Mouse (Mus musculus) adipocyte (in vitro differentiated cells): ENCODE results near the gene Abcc6.

ENCODE experiments used
- DNase-seq: peaks from one replicate; pipeline ENCODE4 v3.0.0-alpha.2; 2016; ENCODE audit warnings: low spot score

Abcc6 gene

DNA sequence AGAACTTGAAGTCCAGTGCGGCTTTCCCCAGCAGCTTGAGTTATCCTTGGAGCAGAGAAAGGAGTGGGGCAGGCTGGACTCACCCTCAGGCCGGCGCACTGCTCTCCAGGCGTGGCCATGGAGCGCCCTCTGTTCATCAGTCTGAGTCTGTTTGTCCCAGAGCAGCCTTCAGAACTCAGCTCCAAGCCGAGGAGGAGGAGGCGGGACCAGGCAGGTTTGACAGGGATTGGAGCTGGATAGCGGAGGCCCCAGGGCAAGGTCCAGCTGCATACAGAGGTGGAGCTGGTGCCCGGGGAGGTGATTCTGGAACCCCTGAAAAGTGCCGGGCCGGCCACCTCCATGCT, at the start of gene Abcc6:
Abcc6 (minus strand) TSS at position 158 of the 344 bp plus-strand sequence.
- no peak for DNase-seq

DNA sequence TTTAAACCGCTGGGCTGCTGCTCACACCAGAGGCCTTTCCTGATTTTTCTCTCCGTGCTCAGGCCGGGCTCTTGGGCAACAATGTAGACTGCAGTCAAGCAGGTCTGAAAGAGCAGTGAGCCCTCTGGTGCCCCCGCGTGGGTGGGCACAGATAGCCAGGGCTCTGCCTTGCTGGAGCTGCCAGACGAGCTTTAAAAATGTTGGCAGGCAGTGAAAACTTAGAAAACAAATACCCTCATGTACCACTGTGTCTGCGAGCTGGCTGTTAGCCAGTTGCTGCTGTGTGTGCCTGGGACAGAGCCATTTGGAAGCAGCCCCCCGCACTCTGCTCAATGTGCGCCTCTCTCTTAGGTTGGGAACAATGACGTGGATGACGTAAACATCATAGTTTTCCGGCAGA, 47.6 kb upstream of the Abcc6 start:
- no peak for DNase-seq

- DNase-seq = no peak
Measured at GRCm38 (mm10) chr7:46076844-46077243, 46.7 kb upstream of the Abcc6 start.

DNA sequence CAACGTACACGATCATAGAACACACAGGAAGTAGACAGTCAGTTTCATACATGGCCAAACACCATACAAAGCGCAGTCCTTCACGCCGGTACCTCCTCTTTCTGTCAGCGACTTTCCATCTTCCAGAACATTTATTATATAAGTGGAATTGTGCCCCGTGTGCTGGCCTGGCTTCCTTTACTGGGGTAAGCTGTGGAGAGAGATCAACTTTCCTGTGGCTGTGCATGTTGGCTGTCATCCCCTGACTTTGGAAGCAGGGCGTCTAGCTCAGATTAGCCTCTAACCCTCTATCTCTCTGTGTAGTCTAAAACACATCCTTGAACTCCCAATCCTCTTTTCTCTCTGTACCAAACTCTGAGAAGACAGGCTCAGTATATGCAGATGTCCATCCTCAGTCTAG, 38.7 kb upstream of the Abcc6 start:
- DNase-seq = no peak

DNA sequence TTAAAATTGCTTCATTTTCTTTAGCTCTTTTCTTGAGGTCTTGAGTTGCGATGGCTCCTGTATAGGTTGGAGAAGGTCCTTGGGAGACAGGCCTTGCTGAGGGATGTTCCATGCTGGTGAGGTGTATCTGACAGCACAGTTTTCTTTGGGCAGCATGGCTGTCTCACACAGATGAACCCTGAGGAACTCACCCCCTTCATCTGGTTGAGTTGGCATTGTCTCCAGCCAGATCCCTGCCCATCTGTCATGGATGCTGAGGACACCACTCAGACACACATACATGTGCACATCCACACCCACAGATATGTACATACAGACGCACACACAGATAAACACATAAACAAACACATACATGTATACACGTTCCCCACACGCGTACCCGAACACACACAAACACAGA, 33.2 kb upstream of the Abcc6 start:
- no peak for DNase-seq

GRCm38 (mm10) chr7:46061614-46062013, 31.5 kb upstream of the Abcc6 start:
- no peak for DNase-seq

DNA sequence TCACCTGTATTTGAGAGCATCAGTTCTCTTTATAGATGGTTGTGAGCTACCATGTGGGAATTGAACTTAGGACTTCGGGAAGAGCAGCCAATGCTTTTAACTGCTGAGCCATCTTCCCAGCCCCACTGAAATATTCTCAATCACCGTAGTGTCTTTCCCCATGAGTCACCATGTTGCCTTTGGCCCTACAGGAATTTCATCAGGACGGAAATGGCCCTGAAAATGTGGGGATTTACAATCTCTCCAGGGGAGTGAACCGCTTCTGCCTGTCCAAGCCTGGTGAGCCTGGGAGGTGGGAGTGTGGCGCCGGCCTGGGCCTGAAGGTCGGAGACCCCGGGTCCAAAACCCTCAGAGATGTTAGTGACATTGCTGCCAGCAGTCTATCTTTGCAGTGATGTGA, 30.6 kb upstream of the Abcc6 start:
- DNase-seq = no peak

GRCm38 (mm10) chr7:46058882-46059281, 28.8 kb upstream of the Abcc6 start:
- no peak for DNase-seq

GRCm38 (mm10) chr7:46053566-46053965, 23.5 kb upstream of the Abcc6 start:
- no peak for DNase-seq

- DNase-seq = no peak
Measured at GRCm38 (mm10) chr7:46052161-46052821, 22.2 kb upstream of the Abcc6 start.

DNA sequence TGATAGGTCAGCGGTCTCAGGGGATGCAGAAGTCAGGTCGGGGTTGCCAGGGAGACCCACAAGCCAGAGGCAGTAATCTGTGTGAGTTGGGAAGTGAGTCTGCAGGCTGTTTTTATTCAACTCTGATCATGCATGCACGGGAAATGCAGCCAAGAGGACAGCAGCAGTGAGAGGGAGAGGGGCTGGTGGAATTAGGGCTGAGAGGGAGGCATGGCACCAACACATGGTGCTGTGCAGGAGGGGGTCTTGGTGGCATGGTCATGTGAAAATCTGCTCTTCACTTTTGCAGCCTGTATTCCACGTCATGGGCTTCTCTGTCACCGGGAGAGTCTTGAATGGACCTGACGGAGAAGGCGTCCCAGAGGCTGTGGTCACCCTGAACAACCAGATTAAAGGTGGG, 19.9 kb upstream of the Abcc6 start:
- DNase-seq = no peak

- DNase-seq = no peak
Measured at GRCm38 (mm10) chr7:46047873-46048562, 17.9 kb upstream of the Abcc6 start.

- DNase-seq = no peak
Measured at GRCm38 (mm10) chr7:46045882-46046281, 15.8 kb upstream of the Abcc6 start.

- DNase-seq = no peak
Measured at GRCm38 (mm10) chr7:46044106-46044505, 14.0 kb upstream of the Abcc6 start.

DNA sequence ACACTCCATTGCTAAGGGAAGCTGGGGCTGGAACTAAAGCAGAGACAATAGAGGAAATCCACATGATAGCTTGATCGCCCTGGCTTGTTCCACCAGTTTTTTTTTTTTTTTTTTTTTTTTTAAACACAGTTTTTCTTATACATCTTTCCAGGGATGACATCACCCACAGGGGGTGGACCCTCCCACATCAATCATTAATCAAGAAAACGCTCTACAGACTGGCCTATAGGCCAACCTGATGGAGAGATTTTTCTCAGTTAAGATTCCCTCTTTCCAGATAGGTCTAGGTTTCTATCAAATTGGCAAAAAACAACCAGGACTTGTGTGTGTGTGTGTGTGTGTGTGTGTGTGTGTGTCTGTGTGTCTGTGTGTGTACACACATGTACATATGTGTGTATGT, 9.8 kb upstream of the Abcc6 start:
- DNase-seq = no peak

GRCm38 (mm10) chr7:46037433-46037832, 7.3 kb upstream of the Abcc6 start:
- DNase-seq = no peak

DNA sequence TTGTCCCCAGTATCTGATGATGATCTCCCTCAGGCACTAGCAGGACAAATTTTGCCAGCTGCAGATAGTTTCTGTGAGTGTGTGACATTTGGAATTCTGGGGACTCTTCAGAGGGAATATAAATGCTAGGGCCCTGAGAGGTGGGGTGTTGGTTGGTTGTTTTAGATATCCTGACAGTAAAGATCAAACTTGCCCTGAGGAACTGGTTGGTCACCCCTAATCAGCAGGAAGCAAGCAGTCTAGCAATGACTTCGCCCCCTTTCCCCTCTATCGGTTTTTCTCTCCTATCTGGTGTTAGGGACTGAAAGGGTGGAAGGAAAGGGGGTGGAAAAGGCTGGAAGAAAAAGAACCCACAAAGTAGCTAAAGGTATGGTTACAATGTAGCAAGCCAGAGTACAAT, 5.4 kb upstream of the Abcc6 start:
- no peak for DNase-seq

- DNase-seq = no peak
Measured at GRCm38 (mm10) chr7:46034991-46035390, 4.9 kb upstream of the Abcc6 start.

DNA sequence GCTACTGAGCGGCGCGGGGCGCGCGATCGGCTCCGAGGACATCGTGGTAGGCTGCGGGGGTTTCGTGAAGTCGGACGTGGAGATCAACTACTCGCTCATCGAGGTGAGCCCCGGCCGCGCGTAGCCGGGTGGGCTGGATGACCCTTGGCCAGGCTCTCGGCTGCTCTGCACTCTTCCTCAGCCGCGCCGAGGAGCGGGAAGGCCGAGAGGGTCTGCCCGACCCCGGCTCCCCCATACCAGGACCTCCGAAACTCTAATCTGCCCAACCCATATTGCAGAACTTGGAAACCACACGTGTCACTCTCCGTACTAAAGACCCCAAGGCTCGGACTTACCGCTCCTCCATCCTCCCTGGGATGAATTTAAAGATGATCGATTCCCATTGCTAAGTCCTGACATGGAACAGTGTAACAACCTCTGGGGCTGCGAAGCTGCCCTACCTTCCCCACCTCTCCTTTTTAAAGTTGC, 3.8 kb upstream of the Abcc6 start:
- no peak for DNase-seq

GRCm38 (mm10) chr7:46033109-46033869, 3.2 kb upstream of the Abcc6 start, which contains the start of gene Nomo1:
Gene Nomo1 (plus strand): TSS chr7:46033698.
- DNase-seq = peak; percentile 88

DNA sequence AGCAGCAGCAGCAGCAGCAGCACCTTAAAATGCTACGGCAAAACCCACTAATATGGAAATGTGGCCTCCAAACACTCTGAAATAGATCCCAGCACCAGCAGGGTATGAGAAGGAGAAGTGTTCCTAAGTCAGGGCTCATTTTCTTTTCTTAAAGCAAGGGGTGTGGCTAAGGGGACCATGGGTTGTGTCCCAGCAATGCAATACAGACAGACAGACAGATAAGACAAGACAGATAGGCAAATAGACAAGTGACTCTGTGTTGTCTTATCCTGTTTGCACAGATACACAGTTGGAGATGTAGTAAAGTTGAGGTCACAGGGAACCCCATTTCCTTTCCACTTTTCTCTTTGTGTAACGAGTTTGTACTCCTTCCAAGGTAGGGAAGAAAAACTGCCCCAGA, 973 bp upstream of the Abcc6 start:
- DNase-seq = no peak

- no peak for DNase-seq
Measured at GRCm38 (mm10) chr7:46029299-46030144, 580 bp downstream of the Abcc6 start.
